Mouse (Mus musculus): Measurements from ENCODE around the gene Irak3.

DNA sequence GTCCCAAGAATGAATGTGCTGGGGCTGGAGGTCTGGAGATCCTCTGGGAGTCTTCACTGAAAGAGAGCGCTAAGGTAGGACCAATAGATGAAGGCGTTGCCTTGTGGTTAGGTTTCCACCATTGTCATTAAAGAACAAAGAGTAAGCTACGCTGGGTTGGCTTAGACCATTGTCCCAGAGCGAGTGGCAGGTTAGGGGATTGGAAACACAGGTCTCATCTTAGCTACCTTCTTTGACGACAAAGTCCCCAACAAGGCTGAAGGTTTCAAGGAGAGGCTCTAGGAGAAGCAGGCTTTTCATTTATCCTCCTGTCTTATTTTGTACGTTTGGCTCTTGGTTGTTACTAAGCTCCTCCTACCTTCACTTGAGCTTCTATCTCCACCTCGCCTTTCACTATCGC is 36.3 kb upstream of the Irak3 start:
- TF ChIP-seq POU5F1 (IDR thresholded peaks at IDR 0.05; ENCODE audit: borderline replicate concordance, low read length) (no peak), CTCF (conservative IDR thresholded peaks at IDR 0.05; ENCODE audit: low read length) (no peak), NANOG (IDR thresholded peaks at IDR 0.05; ENCODE audit: borderline replicate concordance, low read length) (no peak)
